Mouse (Mus musculus) spleen, adult 10 weeks (tissue): Measurements from ENCODE around the gene Olfr1106. TPM values are rescaled to one million over a fixed set of nuclear protein-coding genes. Genes with fewer than 3 reads are reported as not detected.

Experiments
- polyA plus RNA-seq: library from polyadenylated mRNA; stranded (reverse); fragments of 350-450 nt; fragmentation: Illumina TruSeq; extraction: RNeasy Lipid Tissue Mini Kit (QIAGEN cat#74804); gene quantifications from one replicate; pipeline ENCODE4 v1.2.3, GENCODE M21; 2015; ENCODE audit warnings: low replicate concordance; ENCODE audit not compliant: insufficient read depth

The Olfr1106 gene
- polyA plus RNA-seq = not detected

DNA sequence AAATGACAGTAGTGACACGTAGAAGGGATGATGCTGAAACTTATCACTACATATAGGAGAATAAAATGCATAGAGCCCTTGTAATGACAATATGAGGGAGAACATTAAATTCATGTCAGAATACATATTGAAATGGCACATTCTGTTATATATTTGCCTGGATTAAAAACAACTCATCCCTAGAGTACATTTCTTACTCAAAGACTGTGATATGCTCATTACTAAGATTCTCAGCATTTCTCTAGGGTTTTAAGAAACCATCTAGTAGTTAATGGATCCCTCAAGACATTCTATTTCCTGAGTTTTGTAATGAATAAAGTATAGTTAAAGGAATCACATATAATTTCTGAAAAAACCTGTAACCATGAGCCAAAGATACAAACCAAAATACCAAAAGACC, at the start of gene Olfr1106:
TSS of gene Olfr1106 (minus strand) at position 101 of the 400 bp plus-strand sequence.

DNA sequence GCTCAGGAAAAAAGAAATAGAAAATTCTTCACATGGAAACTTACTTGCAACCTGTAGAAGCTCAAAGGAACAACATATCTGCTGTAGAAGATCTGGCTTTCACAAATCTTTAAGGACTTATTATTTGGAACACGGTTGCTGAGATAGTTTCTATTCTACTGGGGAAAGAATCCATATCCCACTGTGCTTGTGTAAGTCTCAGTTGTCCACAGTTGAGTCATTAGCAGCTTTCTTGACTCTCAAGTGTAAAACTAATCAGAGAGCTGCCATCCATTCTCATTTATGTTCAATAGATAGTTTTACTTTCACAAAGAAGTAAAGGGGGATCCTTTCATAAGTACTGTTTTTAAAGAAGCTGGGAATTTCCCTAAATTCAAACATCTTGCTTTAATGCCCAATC, 43.8 kb upstream of the Olfr1106 start, which contains the start of gene Olfr1109:
TSS of gene Olfr1109 (minus strand) at position 101 of the 400 bp plus-strand sequence.

DNA sequence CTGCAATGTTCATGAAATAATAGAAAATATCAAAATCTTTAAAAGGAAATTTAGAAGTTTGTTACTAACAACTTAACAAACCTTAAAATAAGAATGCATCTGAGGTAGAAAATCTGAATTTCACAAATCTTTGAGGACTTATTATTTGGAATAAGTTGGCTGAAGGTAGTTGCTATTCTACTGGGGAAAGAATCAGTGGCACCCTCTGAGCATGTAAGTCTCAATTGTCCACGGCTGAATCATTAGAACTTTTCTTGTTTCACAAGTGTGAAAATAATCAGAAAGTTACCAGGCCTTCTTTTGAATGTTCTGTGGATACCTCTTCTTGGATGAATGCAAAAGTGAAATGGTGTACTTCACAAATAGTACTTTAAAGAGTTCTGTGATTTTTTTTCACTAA, 23.6 kb upstream of the Olfr1106 start, which contains the start of gene Olfr1107:
TSS of gene Olfr1107 (minus strand) at position 101 of the 400 bp plus-strand sequence.

DNA sequence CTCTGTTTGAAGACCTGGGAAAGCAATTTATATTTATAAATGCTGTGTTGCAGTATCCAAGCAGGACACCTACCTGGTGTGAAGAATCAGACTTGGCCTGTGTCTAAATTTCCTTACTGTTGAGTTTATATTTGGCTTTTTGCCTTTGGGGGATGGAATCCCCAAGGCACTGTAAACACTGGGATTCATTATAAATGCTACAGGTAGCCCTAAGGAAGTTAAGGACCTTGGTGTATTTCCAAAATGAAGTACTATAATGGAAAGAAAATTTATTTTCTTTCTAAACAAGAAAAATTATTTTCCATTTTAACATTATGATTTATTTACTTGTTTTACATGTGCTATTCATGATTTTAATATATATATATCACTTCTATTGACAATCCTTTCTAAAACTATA, 15.6 kb downstream of the Olfr1106 start, which contains the start of gene Olfr1105:
TSS of gene Olfr1105 (minus strand) at position 101 of the 400 bp plus-strand sequence.

DNA sequence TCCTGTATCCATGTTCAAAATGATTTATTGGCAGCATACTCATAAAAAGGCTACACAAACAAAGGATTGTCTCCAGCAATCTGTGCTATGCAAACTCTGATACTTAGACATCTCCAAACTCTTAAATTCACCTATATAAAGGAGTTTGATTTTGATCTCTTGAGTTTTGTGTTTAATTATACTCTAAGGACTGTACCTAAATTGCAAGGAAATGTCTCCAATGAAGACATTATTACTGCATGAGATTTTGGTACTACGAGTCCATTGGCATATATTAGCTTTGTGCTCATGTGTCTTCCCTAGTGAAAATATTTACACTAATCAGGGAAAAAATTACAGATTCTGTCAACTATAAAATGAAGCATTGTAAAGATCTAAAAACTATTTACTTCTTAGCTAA, 25.1 kb downstream of the Olfr1106 start, which contains the start of gene Olfr1104:
TSS of gene Olfr1104 (minus strand) at position 101 of the 400 bp plus-strand sequence.

DNA sequence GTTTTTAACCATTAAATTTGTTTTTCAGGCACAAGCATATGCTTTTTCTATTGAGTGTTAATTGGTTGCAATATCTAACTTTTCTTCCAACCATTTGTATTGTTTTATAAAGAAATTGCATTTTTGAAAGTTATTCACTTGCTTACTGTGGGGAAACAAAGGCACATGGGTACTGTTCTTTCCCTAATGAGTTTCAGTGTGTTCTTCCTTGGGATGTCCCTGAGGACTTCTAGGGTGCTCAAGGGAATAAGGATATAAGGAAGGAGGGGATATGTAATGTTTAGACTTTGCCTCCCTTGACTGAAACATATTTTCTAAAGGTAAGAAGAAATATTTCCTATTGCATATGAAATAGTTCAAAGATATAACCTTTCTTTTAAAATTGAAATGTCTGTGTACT, 54.0 kb downstream of the Olfr1106 start, which contains the start of gene Olfr1102:
TSS of gene Olfr1102 (plus strand) at position 301 of the 400 bp plus-strand sequence.

Other genes with a start within 250 kb of the Olfr1106 start
- gene Olfr141, start 242.3 kb downstream of the Olfr1106 start, polyA plus RNA-seq = not detected
- gene Olfr1094, start 227.6 kb downstream of the Olfr1106 start, polyA plus RNA-seq = not detected
- gene Olfr1095, start 200.6 kb downstream of the Olfr1106 start, polyA plus RNA-seq = not detected
- gene Gm13723, start 177.5 kb downstream of the Olfr1106 start, polyA plus RNA-seq = not detected
- gene Olfr1097, start 160.1 kb downstream of the Olfr1106 start, polyA plus RNA-seq = not detected
- not detected for gene Olfr1098, start 127.7 kb downstream of the Olfr1106 start, polyA plus RNA-seq
- gene Olfr1099, start 91.6 kb downstream of the Olfr1106 start, polyA plus RNA-seq = not detected
- gene Olfr1100, start 72.3 kb downstream of the Olfr1106 start, polyA plus RNA-seq = not detected
- not detected for gene Olfr1101, start 61.1 kb downstream of the Olfr1106 start, polyA plus RNA-seq
- not detected for gene Olfr1102, start 53.9 kb downstream of the Olfr1106 start, polyA plus RNA-seq
- gene Olfr1104, start 25.2 kb downstream of the Olfr1106 start, polyA plus RNA-seq = not detected
- not detected for gene Olfr1105, start 15.7 kb downstream of the Olfr1106 start, polyA plus RNA-seq
- gene Olfr1107, start 23.5 kb upstream of the Olfr1106 start, polyA plus RNA-seq = not detected
- gene Olfr1109, start 43.7 kb upstream of the Olfr1106 start, polyA plus RNA-seq = not detected
- gene Olfr259, start 62.3 kb upstream of the Olfr1106 start, polyA plus RNA-seq = not detected
- not detected for gene Olfr1110, start 88.0 kb upstream of the Olfr1106 start, polyA plus RNA-seq
- not detected for gene Olfr1111, start 100.4 kb upstream of the Olfr1106 start, polyA plus RNA-seq
- gene Olfr1112, start 135.5 kb upstream of the Olfr1106 start, polyA plus RNA-seq = not detected
- not detected for gene Olfr1113, start 156.7 kb upstream of the Olfr1106 start, polyA plus RNA-seq
- gene Olfr1115, start 195.7 kb upstream of the Olfr1106 start, polyA plus RNA-seq = not detected
- not detected for gene Olfr1116, start 215.3 kb upstream of the Olfr1106 start, polyA plus RNA-seq